Mouse (Mus musculus): ENCODE measurements at regions not wholly inside any gene's neighbourhood (a gene's known extent, or its start where the extent isn't known, plus 50 kb on each side); places are given as distances from the start of the nearest gene placed in this dataset.

DNA sequence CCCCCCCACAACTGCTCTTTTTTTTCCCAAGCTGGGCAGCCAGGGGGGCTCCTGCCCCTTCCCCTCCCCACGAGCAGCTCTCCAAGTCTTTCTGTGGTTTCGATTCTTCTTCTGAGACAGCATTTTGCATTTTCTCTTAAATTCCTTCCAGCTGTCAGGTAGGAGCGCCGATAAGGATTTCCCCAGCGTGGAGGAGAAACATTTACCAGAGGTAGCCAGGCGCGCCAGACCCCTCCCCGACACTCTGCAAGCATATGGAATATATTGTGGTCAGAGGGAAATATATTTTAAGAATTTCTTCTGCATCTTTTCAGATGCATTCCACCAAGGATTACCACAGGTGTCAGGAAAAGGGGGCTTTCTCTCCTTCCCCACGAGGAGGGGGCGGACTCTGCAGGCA lies 111.9 kb downstream of the Tbx5 start:
- no peak for TF ChIP-seq NANOG (IDR thresholded peaks at IDR 0.05; ENCODE audit: borderline replicate concordance, low read length)
- TF ChIP-seq POU5F1 (IDR thresholded peaks at IDR 0.05; ENCODE audit: borderline replicate concordance, low read length), result no peak
- TF ChIP-seq CTCF (conservative IDR thresholded peaks at IDR 0.05; ENCODE audit: low read length), result no peak
- H3K27me3 ChIP-seq (ENCODE audit: insufficient read depth, low read length), result peaks cover 6% of the 10 kb centered on the region
- H3K9me3 ChIP-seq (ENCODE audit: low read length), result peaks cover 19% of the 10 kb centered on the region
- H3K4me3 ChIP-seq (replicated peaks; ENCODE audit: low read length), result no peak overlapping the region
- H3K4me1 ChIP-seq (replicated peaks; ENCODE audit: low read depth, low read length), result no peaks in the 10 kb centered on the region
- H3K36me3 ChIP-seq (ENCODE audit: insufficient read depth, low read length), result no peaks in the 10 kb centered on the region

DNA sequence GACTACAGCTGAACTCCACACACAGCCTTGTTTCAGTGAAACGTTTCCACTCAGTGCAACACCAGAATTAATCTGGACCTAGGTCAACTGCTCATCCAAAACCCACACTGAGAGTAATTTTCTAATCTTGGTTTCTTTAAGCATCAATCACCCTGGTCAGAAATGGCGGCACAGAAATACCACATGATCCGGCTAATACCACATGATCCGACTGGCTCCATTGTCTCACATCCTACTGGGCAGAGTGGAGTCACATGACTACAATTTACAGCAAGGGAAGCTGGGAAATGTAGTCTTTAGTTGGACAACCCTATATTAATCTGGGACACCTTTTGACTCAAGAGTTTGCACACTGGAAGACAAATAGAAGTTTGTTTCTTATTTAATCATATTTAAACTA lies 115.9 kb downstream of the Tbx5 start:
- Histone ChIP-seq H3K4me1 (replicated peaks; ENCODE audit: low read depth, low read length) (no peaks in the 10 kb centered on the region), H3K27me3 (ENCODE audit: insufficient read depth, low read length) (peaks cover 3% of the 10 kb centered on the region; the same call in 1 of the 2 replicates), H3K9me3 (ENCODE audit: low read length) (peaks cover 19% of the 10 kb centered on the region), H3K36me3 (ENCODE audit: insufficient read depth, low read length) (no peaks in the 10 kb centered on the region), H3K4me3 (replicated peaks; ENCODE audit: low read length) (no peak overlapping the region)
- no peak for TF ChIP-seq POU5F1 (IDR thresholded peaks at IDR 0.05; ENCODE audit: borderline replicate concordance, low read length)
- TF ChIP-seq NANOG (IDR thresholded peaks at IDR 0.05; ENCODE audit: borderline replicate concordance, low read length), result no peak
- no peak for TF ChIP-seq CTCF (conservative IDR thresholded peaks at IDR 0.05; ENCODE audit: low read length)

DNA sequence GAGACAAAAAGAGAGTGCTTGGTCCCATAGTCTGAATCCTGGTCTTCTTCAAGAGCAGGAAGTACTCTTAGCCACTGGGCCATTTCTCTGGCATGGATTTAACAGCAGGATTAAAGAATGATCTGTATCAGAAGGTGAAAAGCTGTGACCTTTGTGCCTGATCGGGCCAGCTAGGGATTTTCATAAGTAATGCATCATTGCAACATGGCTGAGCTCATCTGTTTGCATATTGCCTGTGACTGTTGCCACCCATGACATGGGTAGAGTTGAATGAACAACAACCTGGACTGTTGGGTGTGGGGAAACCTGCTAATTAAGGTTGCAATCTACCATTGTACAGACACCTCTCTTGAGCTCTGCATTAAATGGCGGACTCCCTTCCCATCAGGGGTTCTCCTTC lies 119.6 kb downstream of the Tbx5 start:
- no peak overlapping the region for H3K4me3 ChIP-seq (replicated peaks; ENCODE audit: low read length)
- no peaks in the 10 kb centered on the region for H3K36me3 ChIP-seq (ENCODE audit: insufficient read depth, low read length)
- peaks cover 5% of the 10 kb centered on the region; the same call in 1 of the 2 replicates for H3K4me1 ChIP-seq (replicated peaks; ENCODE audit: low read depth, low read length)
- no peak for TF ChIP-seq POU5F1 (IDR thresholded peaks at IDR 0.05; ENCODE audit: borderline replicate concordance, low read length)
- TF ChIP-seq CTCF (conservative IDR thresholded peaks at IDR 0.05; ENCODE audit: low read length), result no peak
- TF ChIP-seq NANOG (IDR thresholded peaks at IDR 0.05; ENCODE audit: borderline replicate concordance, low read length), result no peak
- no peaks in the 10 kb centered on the region for H3K27me3 ChIP-seq (ENCODE audit: insufficient read depth, low read length)
- H3K9me3 ChIP-seq (ENCODE audit: low read length), result peaks cover 4% of the 10 kb centered on the region; the same call in 1 of the 2 replicates

DNA sequence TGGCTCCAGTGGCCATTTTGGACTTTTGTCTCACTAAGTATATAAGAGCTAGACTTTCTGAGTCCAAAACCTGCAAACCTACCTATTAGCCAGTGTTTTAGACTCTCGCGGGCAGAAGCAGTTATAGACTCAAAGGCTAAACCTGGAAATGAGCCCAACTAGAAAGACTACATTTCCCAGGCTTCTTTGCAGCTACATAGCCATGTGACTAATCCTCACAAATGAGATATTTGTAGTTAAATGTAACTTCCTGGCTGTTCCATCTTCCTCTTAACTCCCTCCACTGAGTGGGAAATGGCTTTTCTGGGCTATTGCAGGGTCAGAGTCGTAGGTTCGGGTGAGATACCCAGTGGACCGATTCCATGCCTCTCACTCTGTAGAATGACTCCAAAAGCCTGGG lies 120.7 kb downstream of the Tbx5 start:
- no peaks in the 10 kb centered on the region for H3K36me3 ChIP-seq (ENCODE audit: insufficient read depth, low read length)
- TF ChIP-seq CTCF (conservative IDR thresholded peaks at IDR 0.05; ENCODE audit: low read length), result no peak
- TF ChIP-seq NANOG (IDR thresholded peaks at IDR 0.05; ENCODE audit: borderline replicate concordance, low read length), result no peak
- no peak for TF ChIP-seq POU5F1 (IDR thresholded peaks at IDR 0.05; ENCODE audit: borderline replicate concordance, low read length)
- peaks cover under 1% of the 10 kb centered on the region; the same call in 1 of the 2 replicates for H3K9me3 ChIP-seq (ENCODE audit: low read length)
- no peaks in the 10 kb centered on the region for H3K27me3 ChIP-seq (ENCODE audit: insufficient read depth, low read length)
- H3K4me1 ChIP-seq (replicated peaks; ENCODE audit: low read depth, low read length), result peaks cover 5% of the 10 kb centered on the region; the same call in 1 of the 2 replicates
- H3K4me3 ChIP-seq (replicated peaks; ENCODE audit: low read length), result no peak overlapping the region

DNA sequence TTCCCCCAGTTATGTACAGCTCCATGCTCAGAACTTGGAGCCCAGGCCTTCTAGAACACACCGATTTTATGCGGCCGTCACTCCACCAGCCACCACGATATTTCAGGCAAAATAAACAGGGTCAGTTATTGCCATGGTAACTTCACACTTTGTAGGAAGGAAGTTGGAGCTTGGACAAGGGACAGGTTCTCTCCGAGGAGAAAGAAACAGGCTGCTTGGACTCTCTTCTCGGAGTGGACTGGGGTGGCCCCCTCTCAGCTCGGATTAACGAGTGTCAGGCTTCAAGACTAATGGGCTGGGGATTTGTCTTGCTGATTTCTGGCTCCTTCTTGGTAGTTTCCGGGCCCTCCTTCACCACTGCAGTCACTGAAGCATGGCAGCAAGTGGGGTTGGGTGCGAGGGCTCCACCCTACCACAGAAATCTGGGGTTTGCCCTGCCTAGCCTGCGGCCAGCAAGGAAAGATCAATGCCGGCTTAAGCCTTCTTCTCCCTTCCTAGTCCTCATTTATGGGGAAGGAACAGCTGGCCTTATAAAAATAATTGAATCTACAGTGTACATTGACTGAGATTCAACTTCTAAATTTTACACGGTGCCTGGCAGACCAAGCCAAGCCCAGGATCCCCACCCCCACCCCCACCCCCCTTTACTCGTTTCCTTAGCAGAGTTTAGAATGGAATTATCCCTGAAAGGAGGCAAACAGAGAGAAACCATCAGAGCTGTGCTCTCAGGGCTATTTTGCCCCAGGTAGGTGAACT lies 121.5 kb downstream of the Tbx5 start:
- Histone ChIP-seq H3K9me3 (ENCODE audit: low read length) (no peaks in the 10 kb centered on the region), H3K4me3 (replicated peaks; ENCODE audit: low read length) (no peak overlapping the region), H3K4me1 (replicated peaks; ENCODE audit: low read depth, low read length) (peaks cover 5% of the 10 kb centered on the region; the same call in 1 of the 2 replicates), H3K27me3 (ENCODE audit: insufficient read depth, low read length) (no peaks in the 10 kb centered on the region), H3K36me3 (ENCODE audit: insufficient read depth, low read length) (no peaks in the 10 kb centered on the region)
- no peak for TF ChIP-seq NANOG (IDR thresholded peaks at IDR 0.05; ENCODE audit: borderline replicate concordance, low read length)
- no peak for TF ChIP-seq CTCF (conservative IDR thresholded peaks at IDR 0.05; ENCODE audit: low read length)
- no peak for TF ChIP-seq POU5F1 (IDR thresholded peaks at IDR 0.05; ENCODE audit: borderline replicate concordance, low read length)

DNA sequence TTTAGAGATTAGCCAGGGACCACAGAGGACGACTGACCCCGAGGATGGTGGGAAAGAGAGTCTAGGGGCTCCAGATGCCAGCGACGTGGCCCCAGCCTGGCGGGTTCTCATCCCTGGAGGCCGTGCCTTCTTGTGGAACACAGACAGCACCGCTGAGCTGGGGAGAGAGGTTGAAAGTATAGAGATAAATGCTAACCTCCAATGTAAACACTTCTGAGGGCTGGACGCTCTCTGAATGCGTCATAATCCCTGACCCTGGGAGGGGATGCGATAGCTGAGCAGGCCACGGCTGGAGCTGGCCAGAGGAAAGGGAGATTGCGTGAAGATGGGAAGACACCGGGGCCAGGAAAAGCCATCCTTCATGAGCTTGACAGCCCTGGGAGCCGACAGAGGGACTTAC lies 126.5 kb downstream of the Tbx5 start:
- no peaks in the 10 kb centered on the region for H3K27me3 ChIP-seq (ENCODE audit: insufficient read depth, low read length)
- H3K9me3 ChIP-seq (ENCODE audit: low read length), result no peaks in the 10 kb centered on the region
- 0 out of 2 replicates have a peak overlapping the region, but pooled peaks have one; percentile 23 for H3K4me3 ChIP-seq (replicated peaks; ENCODE audit: low read length)
- TF ChIP-seq NANOG (IDR thresholded peaks at IDR 0.05; ENCODE audit: borderline replicate concordance, low read length) (no peak), POU5F1 (IDR thresholded peaks at IDR 0.05; ENCODE audit: borderline replicate concordance, low read length) (no peak), CTCF (conservative IDR thresholded peaks at IDR 0.05; ENCODE audit: low read length) (no peak)
- H3K4me1 ChIP-seq (replicated peaks; ENCODE audit: low read depth, low read length), result peaks cover 2% of the 10 kb centered on the region; the same call in 1 of the 2 replicates
- no peaks in the 10 kb centered on the region for H3K36me3 ChIP-seq (ENCODE audit: insufficient read depth, low read length)

DNA sequence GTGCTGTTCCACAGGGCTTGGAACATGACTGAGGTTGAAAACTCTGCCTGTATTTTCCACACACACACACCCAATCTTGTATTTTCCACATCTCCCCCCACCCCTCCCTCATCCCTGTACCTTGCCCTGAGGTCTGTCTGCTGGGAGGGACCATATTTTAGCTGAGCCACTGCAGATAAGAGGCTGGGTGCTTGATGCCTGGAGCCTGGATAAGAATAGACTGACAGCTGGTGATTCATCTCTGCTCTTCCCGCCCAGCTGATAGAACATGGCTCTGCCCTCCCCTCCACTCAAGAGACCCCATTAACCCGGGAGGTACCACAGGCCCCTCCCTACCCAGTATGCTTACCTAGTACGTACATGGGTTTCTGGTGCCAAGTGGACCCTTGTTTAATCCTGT lies 132.3 kb downstream of the Tbx5 start:
- peaks cover 3% of the 10 kb centered on the region; the same call in 1 of the 2 replicates for H3K27me3 ChIP-seq (ENCODE audit: insufficient read depth, low read length)

DNA sequence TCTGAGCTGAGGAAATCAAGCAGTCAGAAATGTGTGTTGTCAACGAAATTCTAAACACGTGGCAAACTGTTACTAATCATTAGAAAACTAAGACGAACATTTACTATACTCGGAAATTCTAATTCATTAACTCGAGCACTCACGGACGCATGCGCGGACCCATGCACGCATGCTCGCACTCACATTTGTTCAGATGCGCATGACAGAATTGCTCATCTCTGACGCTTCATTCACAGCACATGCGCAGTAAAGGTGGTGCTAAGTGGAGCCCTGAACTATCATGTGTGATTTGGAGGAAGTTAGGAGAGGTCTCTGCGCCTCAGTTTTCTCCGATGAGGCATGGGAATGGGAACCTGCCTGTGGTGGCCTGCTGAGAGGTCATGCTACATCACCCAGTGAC lies 138.8 kb downstream of the Tbx5 start:
- no peaks in the 10 kb centered on the region for H3K36me3 ChIP-seq (ENCODE audit: insufficient read depth, low read length)
- TF ChIP-seq CTCF (conservative IDR thresholded peaks at IDR 0.05; ENCODE audit: low read length), result no peak
- TF ChIP-seq POU5F1 (IDR thresholded peaks at IDR 0.05; ENCODE audit: borderline replicate concordance, low read length), result no peak
- TF ChIP-seq NANOG (IDR thresholded peaks at IDR 0.05; ENCODE audit: borderline replicate concordance, low read length), result no peak
- no peaks in the 10 kb centered on the region; the same call in 1 of the 2 replicates for H3K27me3 ChIP-seq (ENCODE audit: insufficient read depth, low read length)
- H3K4me3 ChIP-seq (replicated peaks; ENCODE audit: low read length), result no peak overlapping the region
- no peaks in the 10 kb centered on the region for H3K4me1 ChIP-seq (replicated peaks; ENCODE audit: low read depth, low read length)
- H3K9me3 ChIP-seq (ENCODE audit: low read length), result no peaks in the 10 kb centered on the region

More for the DNA sequence above, 132.3 kb downstream of the Tbx5 start:
- TF ChIP-seq POU5F1 (IDR thresholded peaks at IDR 0.05; ENCODE audit: borderline replicate concordance, low read length), result no peak
- no peak for TF ChIP-seq CTCF (conservative IDR thresholded peaks at IDR 0.05; ENCODE audit: low read length)
- TF ChIP-seq NANOG (IDR thresholded peaks at IDR 0.05; ENCODE audit: borderline replicate concordance, low read length), result no peak
- no peak overlapping the region for H3K4me3 ChIP-seq (replicated peaks; ENCODE audit: low read length)
- H3K9me3 ChIP-seq (ENCODE audit: low read length), result no peaks in the 10 kb centered on the region
- H3K36me3 ChIP-seq (ENCODE audit: insufficient read depth, low read length), result no peaks in the 10 kb centered on the region
- no peaks in the 10 kb centered on the region for H3K4me1 ChIP-seq (replicated peaks; ENCODE audit: low read depth, low read length)
